In the genomic region with DNA sequence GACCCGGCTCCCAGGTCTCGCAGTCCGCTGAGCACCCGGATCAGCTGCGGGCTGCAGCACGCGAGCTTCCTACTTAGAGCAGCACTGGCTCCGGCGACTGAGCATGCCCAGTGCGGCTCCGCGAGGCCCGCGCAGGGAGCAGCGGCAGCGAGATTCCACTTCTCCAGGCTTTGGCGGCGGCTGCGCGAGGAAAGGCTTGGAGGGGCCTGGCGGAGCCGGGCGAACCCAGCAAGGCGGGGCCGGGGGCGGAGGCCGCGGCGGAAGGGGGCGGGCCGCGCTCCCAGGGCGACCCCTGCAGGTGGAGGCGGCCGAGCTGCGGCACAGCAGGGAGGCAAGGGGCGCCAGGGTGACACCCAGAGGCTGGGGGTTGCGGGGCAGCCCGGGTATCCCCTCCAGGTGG, we compare ENCODE assay signal across 7 mouse cellular contexts. TPM values are rescaled to one million over a fixed set of nuclear protein-coding genes. Genes with fewer than 3 reads are reported as not detected.
DNase-seq lines count a peak whose midpoint lies in the region; ATAC-seq and TF ChIP-seq lines count a peak whose summit lies in the region.

Apbb2 (minus strand) TSS at position 188 of the 400 bp plus-strand sequence.

- intact Hi-C loops in heart, adult 2 months (cut with DNase I): loop anchor here (1.0 to 2.0 kb wide), 3 partner anchors 16 to 58 kb away; no protein-coding TSS in a partner anchor

- H3K9ac ChIP-seq in embryonic facial prominence, embryonic 11.5 days (replicated peaks; ENCODE audit: low read length): peak within 1 kb of the TSS; percentile 85
- H3K9ac ChIP-seq in heart, adult 2 months (ENCODE audit: low read depth, low read length): peak within 1 kb of the TSS; percentile 93
- peak within 1 kb of the TSS; percentile 92 for H3K9ac ChIP-seq in limb, embryonic 11.5 days (ENCODE audit: low read length)
- H3K9ac ChIP-seq in midbrain, embryonic 13.5 days (replicated peaks): peak within 1 kb of the TSS; percentile 96

- peaks cover 2% of the 10 kb centered on the region for H3K79me2 ChIP-seq in heart, adult 2 months (replicated peaks; ENCODE audit: control insufficient read depth, insufficient read depth, low read length)

- no peak; the same call in 1 of the 2 replicates for TF ChIP-seq CTCF in heart, adult 2 months (IDR thresholded peaks at IDR 0.05)
- peak; percentile 64 for TF ChIP-seq CTCF in kidney, adult 2 months (conservative IDR thresholded peaks at IDR 0.05; ENCODE audit: insufficient read depth, insufficient read length, low read depth, low read length)

- H3K27ac ChIP-seq in embryonic facial prominence, embryonic 11.5 days (replicated peaks; ENCODE audit: low read depth, low read length): peak within 1 kb of the TSS; percentile 94
- H3K27ac ChIP-seq in heart, adult 2 months: peak within 1 kb of the TSS; percentile 93
- peak within 1 kb of the TSS; percentile 94 for H3K27ac ChIP-seq in kidney, adult 2 months (ENCODE audit: insufficient read depth, low read depth, low read length)
- H3K27ac ChIP-seq in limb, embryonic 11.5 days (replicated peaks; ENCODE audit: low read depth, low read length): peak within 1 kb of the TSS; percentile 97
- H3K27ac ChIP-seq in midbrain, embryonic 13.5 days: peak within 1 kb of the TSS; percentile 99

- peak; percentile 96 for ATAC-seq in embryonic facial prominence, embryonic 11.5 days (replicated peaks; ENCODE audit: insufficient number of reproducible peaks, low FRiP score, low TSS enrichment, low read depth)
- ATAC-seq in limb, embryonic 11.5 days (ENCODE audit: insufficient number of reproducible peaks, low FRiP score, low TSS enrichment, low read depth): peak; percentile 95
- ATAC-seq in midbrain, embryonic 13.5 days: peak; percentile 96

- peak within 1 kb of the TSS; percentile 81 for H3K4me3 ChIP-seq in embryonic facial prominence, embryonic 11.5 days (ENCODE audit: low read depth, low read length)
- peak within 1 kb of the TSS; percentile 92 for H3K4me3 ChIP-seq in heart, adult 2 months
- peak within 1 kb of the TSS; percentile 80 for H3K4me3 ChIP-seq in kidney, adult 2 months (ENCODE audit: insufficient read depth, low read depth, low read length)
- peak within 1 kb of the TSS; percentile 76 for H3K4me3 ChIP-seq in limb, embryonic 11.5 days (ENCODE audit: low read depth, low read length)
- H3K4me3 ChIP-seq in midbrain, embryonic 13.5 days (replicated peaks): peak within 1 kb of the TSS; percentile 94

- no peaks in the 10 kb centered on the region for H3K27me3 ChIP-seq in embryonic facial prominence, embryonic 11.5 days (ENCODE audit: control insufficient read depth, insufficient read depth, low read length)
- H3K27me3 ChIP-seq in heart, adult 2 months (ENCODE audit: control insufficient read depth, insufficient read depth, low read length): no peaks in the 10 kb centered on the region
- H3K27me3 ChIP-seq in kidney, adult 2 months (replicated peaks; ENCODE audit: control insufficient read depth, insufficient read depth, low read length): no peaks in the 10 kb centered on the region
- H3K27me3 ChIP-seq in limb, embryonic 11.5 days (ENCODE audit: control insufficient read depth, insufficient read depth, low read length): no peaks in the 10 kb centered on the region
- 0 out of 2 replicates have a peak, but pooled peaks cover 3% of the 10 kb centered on the region for H3K27me3 ChIP-seq in midbrain, embryonic 13.5 days

- H3K36me3 ChIP-seq in embryonic facial prominence, embryonic 11.5 days (replicated peaks; ENCODE audit: control insufficient read depth, insufficient read depth, low read depth, low read length): no peaks in the 10 kb centered on the region
- peaks cover 3% of the 10 kb centered on the region for H3K36me3 ChIP-seq in heart, adult 2 months (ENCODE audit: control insufficient read depth, insufficient read depth, low read length)
- no peaks in the 10 kb centered on the region for H3K36me3 ChIP-seq in kidney, adult 2 months (ENCODE audit: control insufficient read depth, insufficient read depth, low read length)
- H3K36me3 ChIP-seq in limb, embryonic 11.5 days (ENCODE audit: control insufficient read depth, insufficient read depth, low read length): no peaks in the 10 kb centered on the region
- H3K36me3 ChIP-seq in midbrain, embryonic 13.5 days: no peaks in the 10 kb centered on the region

- DNase-seq in adrenal gland, postnatal 14 days: peak; percentile 98
- peak; percentile 97 for DNase-seq in embryonic facial prominence, embryonic 11.5 days (ENCODE audit: low spot score)
- DNase-seq in heart, adult 2 months: peak; percentile 97 to 98
- DNase-seq in kidney, adult 2 months: peak; percentile 97
- peak; percentile 96 for DNase-seq in limb, embryonic 11.5 days (ENCODE audit: low spot score)
- DNase-seq in spleen, adult 18-20 months: peak; percentile 68 to 82

- H3K9me3 ChIP-seq in embryonic facial prominence, embryonic 11.5 days (replicated peaks; ENCODE audit: control insufficient read depth, low read length): no peaks in the 10 kb centered on the region
- no peaks in the 10 kb centered on the region for H3K9me3 ChIP-seq in limb, embryonic 11.5 days (ENCODE audit: control insufficient read depth, low read length)
- no peaks in the 10 kb centered on the region for H3K9me3 ChIP-seq in midbrain, embryonic 13.5 days

- H3K4me2 ChIP-seq in embryonic facial prominence, embryonic 11.5 days (ENCODE audit: low read depth, low read length): peak within 1 kb of the TSS; percentile 80
- H3K4me2 ChIP-seq in limb, embryonic 11.5 days (ENCODE audit: low read depth, severe bottlenecking): peak within 1 kb of the TSS; percentile 74
- H3K4me2 ChIP-seq in midbrain, embryonic 13.5 days (replicated peaks): peak within 1 kb of the TSS; percentile 75

- H3K4me1 ChIP-seq in embryonic facial prominence, embryonic 11.5 days (ENCODE audit: control insufficient read depth, insufficient read depth, low read length): no peaks in the 10 kb centered on the region
- peaks cover 17% of the 10 kb centered on the region for H3K4me1 ChIP-seq in heart, adult 2 months (ENCODE audit: control insufficient read depth, insufficient read depth, low read length)
- peaks cover 32% of the 10 kb centered on the region for H3K4me1 ChIP-seq in kidney, adult 2 months (ENCODE audit: control insufficient read depth, insufficient read depth, low read length)
- H3K4me1 ChIP-seq in limb, embryonic 11.5 days (ENCODE audit: control insufficient read depth, insufficient read depth, low read length): peaks cover 23% of the 10 kb centered on the region
- peaks cover 55% of the 10 kb centered on the region for H3K4me1 ChIP-seq in midbrain, embryonic 13.5 days (replicated peaks)

- peak; percentile 88 for TF ChIP-seq POLR2A in heart, adult 2 months (IDR thresholded peaks at IDR 0.05; ENCODE audit: insufficient read depth, low read depth, low read length)
- peak; percentile 48 for TF ChIP-seq POLR2A in kidney, adult 2 months (IDR thresholded peaks at IDR 0.05; ENCODE audit: low read depth, low read length)

- WGBS in embryonic facial prominence, embryonic 11.5 days: under 1% methylated on average over 37 of the region's 39 CpGs
- under 1% methylated on average over 37 of the region's 39 CpGs for WGBS in heart, adult 2 months
- WGBS in kidney, adult 2 months: 1% methylated on average over 39 of the region's 39 CpGs
- under 1% methylated on average over 36 of the region's 39 CpGs for WGBS in limb, embryonic 11.5 days
- WGBS in midbrain, embryonic 13.5 days: under 1% methylated on average over 39 of the region's 39 CpGs

- TF ChIP-seq EP300 in heart, adult 2 months (IDR thresholded peaks at IDR 0.05; ENCODE audit: insufficient read depth, low read depth, low read length): peak; percentile 46; the same call in 1 of the 2 replicates

RNA-seq across cellular contexts. Expression of gene Apbb2, which starts in this region (rescaled TPM):
- 54.6 and 59.9 TPM in 2 replicates for total RNA-seq in adrenal gland, postnatal 14 days (2021)
- 27.8 and 33.5 TPM in 2 replicates for polyA plus RNA-seq in embryonic facial prominence, embryonic 11.5 days (2014; fragmentation: Nextera tagmentation; extraction: Ambion mirVana)
- total RNA-seq in heart, adult 2 months (2021): 10 to 100 TPM; 39.9 to 40.0 TPM
- polyA plus RNA-seq in heart, adult 2 months (2012; rRNA removed): 26.7 and 32.4 TPM in 2 replicates
- 21.4 and 27.7 TPM in 2 replicates for polyA plus RNA-seq in kidney, adult 2 months (2012; rRNA removed)
- polyA plus RNA-seq in limb, embryonic 11.5 days (2014; fragmentation: Nextera tagmentation; extraction: Ambion mirVana): 37.9 and 38.5 TPM in 2 replicates
- polyA plus RNA-seq in midbrain, embryonic 13.5 days (2015; fragmentation: Nextera tagmentation; extraction: Ambion mirVana): 93.4 and 94.6 TPM in 2 replicates

Comparison
In these comparisons a context has a peak if more than half of its experiments do, and no peak if none do; other contexts are left out.
1. Peak in every context shown above with its lines: DNase-seq, ATAC-seq, H3K4me3 ChIP-seq and H3K27ac ChIP-seq.